Mouse (Mus musculus) heart, embryonic 12.5 days (tissue): ENCODE data around the gene Haus2. TPM values are rescaled to one million over a fixed set of nuclear protein-coding genes. Genes with fewer than 3 reads are reported as not detected.

Source experiments
- polyA plus RNA-seq: library from polyadenylated mRNA; unstranded; fragments of >200 nt; fragmentation: Nextera tagmentation; extraction: Ambion mirVana; gene quantifications from 2 replicates; pipeline ENCODE4 v1.2.1, GENCODE M21; 2016

The Haus2 gene
- polyA plus RNA-seq, 1 experiment from 2014 or later = 24.9 TPM

Other genes with a start within 250 kb of the Haus2 start
- gene Ganc, start 205.5 kb upstream of the Haus2 start, polyA plus RNA-seq = 10.6 and 10.7 TPM in 2 replicates
- 6.6 and 7.2 TPM in 2 replicates for gene Tmem87a, start 205.3 kb upstream of the Haus2 start, polyA plus RNA-seq
- gene Capn3, start 153.4 kb upstream of the Haus2 start, polyA plus RNA-seq = 3.9 and 6.1 TPM in 2 replicates
- 60.2 and 61.3 TPM in 2 replicates for gene Zfp106, start 45.5 kb upstream of the Haus2 start, polyA plus RNA-seq
- 57.5 and 59.2 TPM in 2 replicates for gene Snap23, start 41.7 kb upstream of the Haus2 start, polyA plus RNA-seq
- gene Lrrc57, start 137 bp downstream of the Haus2 start, polyA plus RNA-seq = 18.7 and 20.5 TPM in 2 replicates
- 3.2 and 4.0 TPM in 2 replicates for gene Stard9, start 19.7 kb downstream of the Haus2 start, polyA plus RNA-seq
- 9.5 and 10.8 TPM in 2 replicates for gene Cdan1, start 240.7 kb downstream of the Haus2 start, polyA plus RNA-seq
- 4.8 and 5.1 TPM in 2 replicates for gene Ttbk2, start 241.2 kb downstream of the Haus2 start, polyA plus RNA-seq